Comparison of ENCODE assay signal across 12 mouse cellular contexts in genomic region chr3:56187131-56187779, GRCm38 (mm10).
"Had no signal": no experiment of that assay in that cellular context is flagged by ENCODE, and none has a peak within 500 bp of the region (broad histone marks: within the 10 kb centered on the region; RNA-seq: fewer than 3 reads in every experiment).

No protein-coding gene starts in this region.

- ATAC-seq: liver, postnatal 0 days; midbrain, embryonic 13.5 days had no signal

- H3K4me2 ChIP-seq: limb, embryonic 12.5 days; liver, embryonic 13.5 days; midbrain, embryonic 13.5 days; stomach, embryonic 15.5 days had no signal

- H3K36me3 ChIP-seq: limb, embryonic 12.5 days; liver, embryonic 13.5 days; midbrain, embryonic 13.5 days; stomach, embryonic 15.5 days had no signal

- H3K27me3 ChIP-seq: limb, embryonic 12.5 days; midbrain, embryonic 13.5 days; stomach, embryonic 15.5 days had no signal

- H3K4me3 ChIP-seq: layer of hippocampus, adult 2 months; limb, embryonic 12.5 days; liver, embryonic 13.5 days; midbrain, embryonic 13.5 days; stomach, embryonic 15.5 days had no signal

- H3K9me3 ChIP-seq: limb, embryonic 12.5 days; liver, embryonic 13.5 days; midbrain, embryonic 13.5 days; stomach, embryonic 15.5 days had no signal

- DNase-seq: kidney, adult 11 months; liver; liver, embryonic 13.5 days; liver, postnatal 0 days; right cerebral cortex, postnatal 14 days; thymus, adult 2 months; thymus, postnatal 25 days had no signal

- H3K4me1 ChIP-seq: limb, embryonic 12.5 days; midbrain, embryonic 13.5 days; stomach, embryonic 15.5 days had no signal

- H3K27ac ChIP-seq: kidney, postnatal 0 days; layer of hippocampus, adult 2 months; limb, embryonic 12.5 days; liver, embryonic 13.5 days; midbrain, embryonic 13.5 days; stomach, embryonic 15.5 days had no signal

- H3K9ac ChIP-seq: limb, embryonic 12.5 days; liver, embryonic 13.5 days; liver, postnatal 0 days; midbrain, embryonic 13.5 days; stomach, embryonic 15.5 days had no signal
